Mouse (Mus musculus): ENCODE measurements at regions not wholly inside any gene's neighbourhood (a gene's known extent, or its start where the extent isn't known, plus 50 kb on each side); places are given as distances from the start of the nearest gene placed in this dataset.

- TF ChIP-seq POLR2A (IDR thresholded peaks at IDR 0.05; ENCODE audit: control insufficient read depth in 1 of 2, insufficient read depth in 1 of 2, low read depth in 1 of 2, low read length in 2 of 2, poor library complexity in 1 of 2) (no peak), GATA1 (IDR thresholded peaks at IDR 0.05; ENCODE audit: low read depth, low read length) (no peak), ZNF384 (IDR thresholded peaks at IDR 0.05; ENCODE audit: low read depth, low read length) (no peak), CTCF (IDR thresholded peaks at IDR 0.05 in 2 of 3, conservative IDR thresholded peaks at IDR 0.05 in 1 of 3; ENCODE audit: control insufficient read depth in 1 of 3, insufficient read depth in 1 of 3, low read depth in 2 of 3, low read length in 3 of 3, poor library complexity in 1 of 3, severe bottlenecking in 1 of 3) (no peak), MAX (IDR thresholded peaks at IDR 0.05; ENCODE audit: low read length) (no peak), SIN3A (IDR thresholded peaks at IDR 0.05; ENCODE audit: low read length) (no peak), USF1 (IDR thresholded peaks at IDR 0.05; ENCODE audit: low read depth, low read length) (no peak), UBTF (IDR thresholded peaks at IDR 0.05; ENCODE audit: borderline replicate concordance, insufficient read depth, low read depth, low read length) (no peak), GABPA (IDR thresholded peaks at IDR 0.05; ENCODE audit: low read depth, low read length) (no peak), BHLHE40 (IDR thresholded peaks at IDR 0.05; ENCODE audit: borderline replicate concordance, low read depth, low read length) (no peak), TAL1 (IDR thresholded peaks at IDR 0.05; ENCODE audit: low read length) (no peak), CHD1 (IDR thresholded peaks at IDR 0.05; ENCODE audit: low read depth, low read length) (no peak)
Measured at GRCm38 (mm10) chr3:37812936-37813335, 88.6 kb upstream of the Gm5148 start.
